Mouse (Mus musculus) MEL (cell line): Measurements from ENCODE around the gene Npm1. TPM values are rescaled to one million over a fixed set of nuclear protein-coding genes. Genes with fewer than 3 reads are reported as not detected.

ENCODE experiments used
- DNase-seq: peaks from one replicate; pipeline ENCODE4 v3.0.0; 2011; ENCODE audit warnings: low read depth, low spot score
- H3K27ac ChIP-seq: 2 replicates; pipeline ENCODE4 v1.5.1; 2012; ENCODE audit warnings: low read depth, mild to moderate bottlenecking, control low read depth, low read length, moderate library complexity; ENCODE audit not compliant: control insufficient read depth
- H3K27me3 ChIP-seq, 2 experiments: fragments of 150-350 bp in 1 of 2; sonication (generic) in 1 of 2; 2 replicates each; pipeline ENCODE4 v1.6.1; 2012; ENCODE audit warnings: low read length in 2 of 2, mild to moderate bottlenecking in 2 of 2, improper control_type of control experiment in 1 of 2, moderate library complexity in 1 of 2; ENCODE audit not compliant: insufficient read depth in 2 of 2, control insufficient read depth in 1 of 2
- H3K36me3 ChIP-seq, 2 experiments: 2 replicates each; pipeline ENCODE4 v1.6.1; 2012 to 2014; ENCODE audit warnings: low read length in 2 of 2, improper control_type of control experiment in 1 of 2, inconsistent platforms in 1 of 2, mild to moderate bottlenecking in 1 of 2; ENCODE audit not compliant: insufficient read depth in 2 of 2, control insufficient read depth in 1 of 2
- H3K4me1 ChIP-seq, 2 experiments: fragments of 150-350 bp in 1 of 2; sonication (generic) in 1 of 2; 2 replicates each; pipeline ENCODE4 v1.6.1; 2012; ENCODE audit warnings: low read length in 2 of 2, improper control_type of control experiment in 1 of 2, mild to moderate bottlenecking in 1 of 2; ENCODE audit not compliant: insufficient read depth in 2 of 2, control insufficient read depth in 1 of 2
- H3K4me3 ChIP-seq, 2 experiments: fragments of 150-350 bp in 1 of 2; sonication (generic) in 1 of 2; 2 replicates each; pipeline ENCODE4 v1.5.1; 2012; ENCODE audit warnings: low read depth in 2 of 2, low read length in 2 of 2, mild to moderate bottlenecking in 2 of 2, moderate library complexity in 2 of 2, control low read depth in 1 of 2, improper control_type of control experiment in 1 of 2; ENCODE audit not compliant: control insufficient read depth in 1 of 2, insufficient read depth in 1 of 2
- H3K79me2 ChIP-seq: 2 replicates; pipeline ENCODE4 v1.6.1; 2012; ENCODE audit warnings: mild to moderate bottlenecking, low read length, moderate library complexity; ENCODE audit not compliant: control insufficient read depth, poor library complexity, insufficient read depth
- H3K9ac ChIP-seq: 2 replicates; pipeline ENCODE4 v1.6.1; 2012; ENCODE audit warnings: low read depth, mild to moderate bottlenecking, control low read depth, low read length, moderate library complexity; ENCODE audit not compliant: control insufficient read depth, poor library complexity, severe bottlenecking
- H3K9me3 ChIP-seq: fragments of 150-350 bp; sonication (generic); replicated peaks from 2 replicates; pipeline ENCODE4 v1.6.1; 2012; ENCODE audit warnings: mild to moderate bottlenecking, low read length, improper control_type of control experiment, moderate library complexity; ENCODE audit not compliant: insufficient read depth
- CTCF ChIP-seq, 3 experiments: IDR thresholded peaks in 2 of 3; conservative IDR thresholded peaks in 1 of 3; 2 replicates each; pipeline ENCODE4 v1.5.1; 2011 to 2012; ENCODE audit warnings: low read length in 3 of 3, low read depth in 2 of 3, mild to moderate bottlenecking in 2 of 3, improper control_type of control experiment in 1 of 3, inconsistent platforms in 1 of 3, mixed read lengths in 1 of 3, moderate library complexity in 1 of 3; ENCODE audit not compliant: control insufficient read depth in 1 of 3, insufficient read depth in 1 of 3, poor library complexity in 1 of 3, severe bottlenecking in 1 of 3
- EP300 ChIP-seq, 2 experiments: IDR thresholded peaks; 2 replicates each; pipeline ENCODE4 v1.6.1; 2011; ENCODE audit warnings: improper control_type of control experiment in 2 of 2, low read length in 2 of 2, low read depth in 1 of 2, mild to moderate bottlenecking in 1 of 2
- GABPA ChIP-seq: IDR thresholded peaks from 2 replicates; pipeline ENCODE4 v1.6.1; 2012; ENCODE audit warnings: low read depth, mild to moderate bottlenecking, inconsistent platforms, low read length, improper control_type of control experiment, moderate library complexity
- GATA1 ChIP-seq: IDR thresholded peaks from 2 replicates; pipeline ENCODE4 v1.6.1; 2011; ENCODE audit warnings: low read depth, low read length, improper control_type of control experiment
- JUND ChIP-seq: IDR thresholded peaks from 2 replicates; pipeline ENCODE4 v1.6.1; 2011; ENCODE audit warnings: low read depth, mild to moderate bottlenecking, improper control_type of control experiment, low read length
- KAT2A ChIP-seq: conservative IDR thresholded peaks from 2 replicates; pipeline ENCODE4 v1.6.1; 2012; ENCODE audit warnings: low read depth, low read length, improper control_type of control experiment, inconsistent platforms
- MAFK ChIP-seq: IDR thresholded peaks from 2 replicates; pipeline ENCODE4 v1.6.1; 2011; ENCODE audit warnings: low read depth, mild to moderate bottlenecking, low read length, improper control_type of control experiment, borderline replicate concordance
- MAX ChIP-seq: IDR thresholded peaks from 2 replicates; pipeline ENCODE4 v1.6.1; 2011; ENCODE audit warnings: low read length, improper control_type of control experiment
- MEF2A ChIP-seq: IDR thresholded peaks from 2 replicates; pipeline ENCODE4 v1.6.1; 2014; ENCODE audit warnings: low read depth, mild to moderate bottlenecking, inconsistent platforms, low read length, improper control_type of control experiment; ENCODE audit not compliant: poor library complexity, insufficient replicate concordance, severe bottlenecking; ENCODE audit errors: extremely low read depth
- POLR2A ChIP-seq, 2 experiments: IDR thresholded peaks; 2 replicates each; pipeline ENCODE4 v1.6.1; 2011 to 2012; ENCODE audit warnings: low read length in 2 of 2, mild to moderate bottlenecking in 2 of 2, control low read depth in 1 of 2, improper control_type of control experiment in 1 of 2, low read depth in 1 of 2, moderate library complexity in 1 of 2; ENCODE audit not compliant: control insufficient read depth in 1 of 2, insufficient read depth in 1 of 2, poor library complexity in 1 of 2
- POLR2AphosphoS2 ChIP-seq: IDR thresholded peaks from 2 replicates; pipeline ENCODE4 v1.6.1; 2011; ENCODE audit warnings: low read length, improper control_type of control experiment
- RAD21 ChIP-seq: IDR thresholded peaks from 2 replicates; pipeline ENCODE4 v1.6.1; 2011; ENCODE audit warnings: mild to moderate bottlenecking, low read depth, low read length, improper control_type of control experiment
- RCOR1 ChIP-seq: IDR thresholded peaks from 2 replicates; pipeline ENCODE4 v1.6.1; 2012; ENCODE audit warnings: low read depth, mild to moderate bottlenecking, inconsistent platforms, low read length, improper control_type of control experiment
- TAL1 ChIP-seq: IDR thresholded peaks from 2 replicates; pipeline ENCODE4 v1.6.1; 2012; ENCODE audit warnings: mild to moderate bottlenecking, inconsistent platforms, low read length, moderate library complexity, mixed read lengths
- UBTF ChIP-seq: IDR thresholded peaks from 2 replicates; pipeline ENCODE4 v1.6.1; 2012; ENCODE audit warnings: low read depth, mild to moderate bottlenecking, inconsistent platforms, low read length, improper control_type of control experiment, moderate library complexity, borderline replicate concordance; ENCODE audit not compliant: insufficient read depth
- USF2 ChIP-seq, 2 experiments: IDR thresholded peaks; 2 replicates each; pipeline ENCODE4 v1.6.1; 2011 to 2012; ENCODE audit warnings: improper control_type of control experiment in 2 of 2, low read length in 2 of 2, borderline replicate concordance in 1 of 2, inconsistent platforms in 1 of 2, low read depth in 1 of 2, mild to moderate bottlenecking in 1 of 2; ENCODE audit not compliant: insufficient read depth in 1 of 2
- ZKSCAN1 ChIP-seq: IDR thresholded peaks from 2 replicates; pipeline ENCODE4 v1.6.1; 2012; ENCODE audit warnings: low read depth, mild to moderate bottlenecking, inconsistent platforms, low read length, improper control_type of control experiment, moderate library complexity
- polyA plus RNA-seq, 2 experiments: library from polyadenylated mRNA; stranded (reverse) in 1 of 2; unstranded in 1 of 2; fragments of >175 nt in 1 of 2; fragments of >200 nt in 1 of 2; gene quantifications; 2 replicates each; pipeline versions ENCODE4 v1.2.1 to v1.2.4; 2012; ENCODE audit warnings: low replicate concordance in 2 of 2, low read depth in 1 of 2; ENCODE audit not compliant: insufficient read length in 2 of 2, insufficient read depth in 1 of 2, missing spikeins in 1 of 2
- total RNA-seq: library from RNA; depleted of rRNA; stranded (reverse); fragments of 300-350 nt; gene quantifications from 2 replicates; pipeline ENCODE4 v1.2.3, GENCODE M21; 2012

Gene Npm1
- total and polyA plus RNA-seq, 3 experiments: 839 to 4,033 (median 3,244) TPM

GRCm38 (mm10) chr11:33107540-33107939 is 55.5 kb downstream of the Npm1 start:
- no peaks in the 10 kb centered on the region for H3K36me3 ChIP-seq
- no peaks in the 10 kb centered on the region; a peak in 1 of 4 replicates for H3K27me3 ChIP-seq
- no peak overlapping the region for H3K4me3 ChIP-seq
- no peak for DNase-seq
- no peak overlapping the region for H3K27ac ChIP-seq
- TF ChIP-seq USF2 (IDR thresholded peaks at IDR 0.05; ENCODE audit: borderline replicate concordance in 1 of 2, insufficient read depth in 1 of 2, low read depth in 1 of 2, low read length in 2 of 2): no peak
- no peak for TF ChIP-seq TAL1
- no peak for TF ChIP-seq UBTF
- TF ChIP-seq POLR2A (IDR thresholded peaks at IDR 0.05; ENCODE audit: control insufficient read depth in 1 of 2, insufficient read depth in 1 of 2, low read depth in 1 of 2, low read length in 2 of 2, poor library complexity in 1 of 2): no peak
- TF ChIP-seq MEF2A: no peak
- TF ChIP-seq POLR2AphosphoS2: no peak
- TF ChIP-seq GABPA: no peak
- TF ChIP-seq RAD21: no peak
- no peak overlapping the region for H3K9ac ChIP-seq
- H3K4me1 ChIP-seq: no peaks in the 10 kb centered on the region
- no peaks in the 10 kb centered on the region for H3K79me2 ChIP-seq
- H3K9me3 ChIP-seq: no peaks in the 10 kb centered on the region

GRCm38 (mm10) chr11:33104911-33105316 is 58.1 kb downstream of the Npm1 start:
- Histone ChIP-seq H3K4me1 (no peaks in the 10 kb centered on the region), H3K27me3 (no peaks in the 10 kb centered on the region), H3K9ac (no peak overlapping the region), H3K79me2 (no peaks in the 10 kb centered on the region), H3K9me3 (no peaks in the 10 kb centered on the region), H3K36me3 (no peaks in the 10 kb centered on the region), H3K4me3 (no peak overlapping the region), H3K27ac (no peak overlapping the region)
- TF ChIP-seq ZKSCAN1 (no peak), EP300 (IDR thresholded peaks at IDR 0.05; ENCODE audit: low read depth in 1 of 2, low read length in 2 of 2) (no peak), RCOR1 (no peak), MEF2A (no peak), CTCF (IDR thresholded peaks at IDR 0.05 in 2 of 3, conservative IDR thresholded peaks at IDR 0.05 in 1 of 3; ENCODE audit: control insufficient read depth in 1 of 3, insufficient read depth in 1 of 3, low read depth in 2 of 3, low read length in 3 of 3, poor library complexity in 1 of 3, severe bottlenecking in 1 of 3) (no peak), RAD21 (no peak), GATA1 (no peak), JUND (no peak), MAFK (no peak), KAT2A (no peak), MAX (no peak)
- no peak for DNase-seq
